15 mouse cellular contexts compared by ENCODE assay signal in the genomic region with DNA sequence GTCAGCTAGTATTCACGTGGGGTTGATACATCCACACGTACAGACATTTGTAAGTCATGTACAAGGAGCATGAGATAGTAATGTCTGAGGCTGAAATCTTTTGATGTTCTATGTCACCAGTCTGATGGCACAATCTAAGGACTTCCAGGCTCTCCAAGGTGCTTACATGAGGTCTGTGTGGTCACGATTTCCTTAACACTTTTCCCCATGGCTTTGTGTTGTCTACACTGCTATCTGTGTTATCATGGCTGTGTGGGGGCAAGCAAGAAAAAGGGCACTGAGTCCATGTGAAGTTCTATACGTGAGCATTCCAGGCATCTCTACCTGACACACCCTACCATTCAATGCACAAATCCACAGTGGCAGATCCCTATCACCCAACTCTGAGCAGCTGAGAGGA.
"Had no signal": no experiment of that assay in that cellular context is flagged by ENCODE, and none has a peak within 500 bp of the region (broad histone marks: within the 10 kb centered on the region; RNA-seq: fewer than 3 reads in every experiment).

No protein-coding gene starts in this region.

- H3K36me3 ChIP-seq: midbrain, embryonic 10.5 days; midbrain, embryonic 13.5 days; midbrain, embryonic 15.5 days; neural tube, embryonic 13.5 days; neural tube, embryonic 15.5 days had no signal

- H3K9ac ChIP-seq: lung, embryonic 14.5 days; midbrain, embryonic 13.5 days; midbrain, embryonic 15.5 days; neural tube, embryonic 13.5 days; neural tube, embryonic 15.5 days had no signal

- H3K4me3 ChIP-seq: midbrain, embryonic 10.5 days; midbrain, embryonic 13.5 days; midbrain, embryonic 15.5 days; myocyte; neural tube, embryonic 13.5 days; neural tube, embryonic 15.5 days had no signal

- H3K4me2 ChIP-seq: lung, embryonic 14.5 days; midbrain, embryonic 13.5 days; midbrain, embryonic 15.5 days; neural tube, embryonic 13.5 days; neural tube, embryonic 15.5 days had no signal

- DNase-seq: lung, adult 18-20 months; right cerebral cortex, adult 18-20 months; right cerebral cortex, postnatal 25 days; right cerebral cortex, postnatal 4 days; spleen, adult 18-20 months; thymus, adult 2 months; thymus, postnatal 25 days; thymus, postnatal 4 days had no signal

- H3K27me3 ChIP-seq: midbrain, embryonic 13.5 days; midbrain, embryonic 15.5 days; neural tube, embryonic 13.5 days; neural tube, embryonic 15.5 days had no signal

- H3K27ac ChIP-seq: neural tube, embryonic 13.5 days; neural tube, embryonic 15.5 days had no signal

- ATAC-seq: midbrain, embryonic 13.5 days; midbrain, embryonic 15.5 days had no signal

- H3K9me3 ChIP-seq: midbrain, embryonic 10.5 days; midbrain, embryonic 13.5 days; midbrain, embryonic 15.5 days; neural tube, embryonic 13.5 days; neural tube, embryonic 15.5 days had no signal
